Mouse (Mus musculus): ENCODE results near the gene Chpt1. TPM values are rescaled to one million over a fixed set of nuclear protein-coding genes. Genes with fewer than 3 reads are reported as not detected.

The Chpt1 gene
- polyA plus RNA-seq, 1 experiment from 2014 or later: 26.5 TPM

GRCm38 (mm10) chr10:88426896-88427295, 77.0 kb downstream of the Chpt1 start:
- DNase-seq (ENCODE audit: low spot score) (no peak), ATAC-seq (ENCODE audit: insufficient number of reproducible peaks, low FRiP score, low TSS enrichment, low read depth) (no peak)
- H3K4me1 ChIP-seq (ENCODE audit: control insufficient read depth, insufficient read depth, low read length): no peaks in the 10 kb centered on the region
- H3K27me3 ChIP-seq (ENCODE audit: control insufficient read depth, insufficient read depth, low read length): no peaks in the 10 kb centered on the region
- no peak overlapping the region for H3K27ac ChIP-seq (replicated peaks; ENCODE audit: low read depth, low read length)
- no peak overlapping the region for H3K4me2 ChIP-seq (ENCODE audit: low read depth, severe bottlenecking)
- H3K9me3 ChIP-seq (ENCODE audit: control insufficient read depth, low read length): no peaks in the 10 kb centered on the region
- WGBS: 64% methylated on average over 5 of the region's 5 CpGs
- no peak overlapping the region for H3K9ac ChIP-seq (ENCODE audit: low read length)
- no peak overlapping the region for H3K4me3 ChIP-seq (ENCODE audit: low read depth, low read length)
- H3K36me3 ChIP-seq (ENCODE audit: control insufficient read depth, insufficient read depth, low read length): peaks cover 2% of the 10 kb centered on the region; the same call in 1 of the 2 replicates

DNA sequence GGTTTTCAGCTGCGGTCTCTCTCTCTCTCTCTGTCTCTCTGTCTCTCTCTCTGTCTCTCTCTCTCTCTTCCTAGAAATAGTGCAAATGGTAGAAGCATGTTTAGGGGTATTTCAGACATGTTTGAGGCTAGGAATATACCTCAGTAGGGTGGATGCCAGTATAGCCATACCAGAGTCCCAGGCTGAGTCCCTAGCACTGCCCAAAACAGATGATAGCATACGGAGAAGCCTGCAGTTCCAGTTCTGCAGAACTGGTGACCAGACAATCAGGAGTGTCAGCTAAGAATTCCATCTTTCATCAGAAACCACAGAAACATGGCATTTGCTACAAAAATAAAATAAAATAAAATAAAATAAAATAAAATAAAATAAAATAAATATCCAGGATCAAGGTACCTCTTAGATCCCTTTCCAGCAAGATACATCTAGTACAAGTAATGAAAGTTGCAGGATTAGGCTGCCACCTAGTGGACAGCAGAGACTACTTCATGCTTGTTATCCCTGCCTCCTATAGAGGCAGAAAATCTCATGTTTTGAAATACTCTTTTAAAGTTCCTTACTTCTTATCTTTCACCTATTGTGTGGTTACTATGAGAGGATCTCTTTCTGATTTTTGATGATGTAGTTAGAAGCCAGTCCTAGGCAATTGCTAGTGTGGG, 77.6 kb downstream of the Chpt1 start:
- Histone ChIP-seq H3K9me3 (ENCODE audit: control insufficient read depth, low read length) (no peaks in the 10 kb centered on the region), H3K4me3 (ENCODE audit: low read depth, low read length) (no peak overlapping the region), H3K27ac (replicated peaks; ENCODE audit: low read depth, low read length) (no peak overlapping the region), H3K9ac (ENCODE audit: low read length) (no peak overlapping the region), H3K4me2 (ENCODE audit: low read depth, severe bottlenecking) (no peak overlapping the region), H3K36me3 (ENCODE audit: control insufficient read depth, insufficient read depth, low read length) (peaks cover 2% of the 10 kb centered on the region; the same call in 1 of the 2 replicates), H3K27me3 (ENCODE audit: control insufficient read depth, insufficient read depth, low read length) (no peaks in the 10 kb centered on the region), H3K4me1 (ENCODE audit: control insufficient read depth, insufficient read depth, low read length) (no peaks in the 10 kb centered on the region)
- 81% methylated on average over 2 of the region's 2 CpGs for WGBS
- DNase-seq (ENCODE audit: low spot score): peak; percentile 56
- ATAC-seq (ENCODE audit: insufficient number of reproducible peaks, low FRiP score, low TSS enrichment, low read depth): no peak

DNA sequence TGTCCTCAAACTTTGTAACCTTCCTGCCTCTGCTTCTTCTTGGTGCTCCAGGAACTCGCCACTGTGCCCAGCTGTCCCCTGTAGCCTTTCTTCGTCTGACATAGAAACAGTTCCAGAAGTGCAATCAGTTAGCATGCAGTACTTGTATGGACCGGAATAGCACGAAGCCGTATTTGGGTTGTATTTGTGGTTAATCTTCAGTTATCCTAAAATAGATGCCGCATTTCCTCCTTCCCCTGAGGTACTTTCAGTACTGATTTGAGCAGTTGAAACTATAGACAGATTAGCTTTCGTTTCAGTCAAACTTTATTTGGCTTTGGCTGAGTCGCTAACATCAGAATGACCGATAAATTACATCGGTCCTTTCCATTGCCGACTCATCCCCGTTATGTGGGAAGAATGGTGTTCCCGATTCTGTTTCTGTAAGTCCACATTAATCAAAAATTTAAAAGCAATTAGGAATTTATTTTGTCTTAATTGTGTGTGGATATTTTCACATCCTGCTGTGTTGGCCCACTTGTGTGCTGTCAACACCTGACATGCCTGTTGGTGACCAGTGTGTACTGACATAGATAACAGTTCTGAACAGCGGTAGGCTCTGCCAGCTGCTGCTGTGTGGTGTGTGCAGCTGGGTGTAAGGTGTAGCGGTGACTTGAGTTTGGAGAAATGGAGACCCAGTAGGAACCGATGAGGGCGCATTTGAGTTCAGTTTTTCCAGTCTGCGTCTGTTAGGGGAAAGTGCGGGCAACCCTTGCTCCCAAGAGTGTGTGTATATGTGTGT, 83.0 kb downstream of the Chpt1 start:
- DNase-seq (ENCODE audit: low spot score): no peak
- Histone ChIP-seq H3K27me3 (ENCODE audit: control insufficient read depth, insufficient read depth, low read length) (no peaks in the 10 kb centered on the region), H3K27ac (replicated peaks; ENCODE audit: low read depth, low read length) (no peak overlapping the region), H3K4me1 (ENCODE audit: control insufficient read depth, insufficient read depth, low read length) (no peaks in the 10 kb centered on the region), H3K4me3 (ENCODE audit: low read depth, low read length) (no peak overlapping the region), H3K36me3 (ENCODE audit: control insufficient read depth, insufficient read depth, low read length) (no peaks in the 10 kb centered on the region), H3K4me2 (ENCODE audit: low read depth, severe bottlenecking) (no peak overlapping the region), H3K9ac (ENCODE audit: low read length) (no peak overlapping the region), H3K9me3 (ENCODE audit: control insufficient read depth, low read length) (no peaks in the 10 kb centered on the region)
- WGBS: 94% methylated on average over 19 of the region's 19 CpGs
- ATAC-seq (ENCODE audit: insufficient number of reproducible peaks, low FRiP score, low TSS enrichment, low read depth): no peak

- Histone ChIP-seq H3K27ac (replicated peaks; ENCODE audit: low read depth, low read length) (no peak overlapping the region), H3K9me3 (ENCODE audit: control insufficient read depth, low read length) (no peaks in the 10 kb centered on the region), H3K4me1 (ENCODE audit: control insufficient read depth, insufficient read depth, low read length) (no peaks in the 10 kb centered on the region), H3K4me2 (ENCODE audit: low read depth, severe bottlenecking) (no peak overlapping the region), H3K4me3 (ENCODE audit: low read depth, low read length) (no peak overlapping the region), H3K27me3 (ENCODE audit: control insufficient read depth, insufficient read depth, low read length) (no peaks in the 10 kb centered on the region), H3K36me3 (ENCODE audit: control insufficient read depth, insufficient read depth, low read length) (no peaks in the 10 kb centered on the region), H3K9ac (ENCODE audit: low read length) (no peak overlapping the region)
- DNase-seq (ENCODE audit: low spot score) (no peak), ATAC-seq (ENCODE audit: insufficient number of reproducible peaks, low FRiP score, low TSS enrichment, low read depth) (no peak)
- 77% methylated on average over 11 of the region's 11 CpGs for WGBS
Observed at GRCm38 (mm10) chr10:88420141-88420541, 83.7 kb downstream of the Chpt1 start.

DNA sequence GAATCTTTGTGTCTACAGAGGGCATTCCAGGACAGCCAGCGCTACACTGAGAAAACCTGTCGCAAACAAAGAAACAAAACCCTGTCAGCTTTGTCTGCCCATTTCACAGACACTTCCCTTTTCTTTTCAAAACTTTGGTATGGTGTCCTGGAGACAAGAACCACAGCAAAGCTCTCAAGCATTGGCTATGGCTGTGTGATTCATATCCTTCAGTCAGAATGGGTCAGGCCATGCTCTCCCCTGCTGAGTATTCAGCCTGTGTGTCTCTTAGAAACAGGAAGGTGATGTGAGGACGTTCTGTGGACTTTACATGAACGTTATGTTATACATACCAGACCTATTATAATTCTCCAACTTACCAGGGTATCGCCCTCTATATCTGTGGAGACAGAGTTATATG, 86.2 kb downstream of the Chpt1 start:
- H3K9ac ChIP-seq (ENCODE audit: low read length): no peak overlapping the region
- no peaks in the 10 kb centered on the region for H3K9me3 ChIP-seq (ENCODE audit: control insufficient read depth, low read length)
- H3K4me1 ChIP-seq (ENCODE audit: control insufficient read depth, insufficient read depth, low read length): no peaks in the 10 kb centered on the region
- H3K4me3 ChIP-seq (ENCODE audit: low read depth, low read length): no peak overlapping the region
- H3K36me3 ChIP-seq (ENCODE audit: control insufficient read depth, insufficient read depth, low read length): no peaks in the 10 kb centered on the region
- H3K4me2 ChIP-seq (ENCODE audit: low read depth, severe bottlenecking): no peak overlapping the region
- no peak for DNase-seq (ENCODE audit: low spot score)
- no peak overlapping the region for H3K27ac ChIP-seq (replicated peaks; ENCODE audit: low read depth, low read length)
- no peaks in the 10 kb centered on the region for H3K27me3 ChIP-seq (ENCODE audit: control insufficient read depth, insufficient read depth, low read length)
- no peak for ATAC-seq (ENCODE audit: insufficient number of reproducible peaks, low FRiP score, low TSS enrichment, low read depth)
- 92% methylated on average over 5 of the region's 5 CpGs for WGBS

DNA sequence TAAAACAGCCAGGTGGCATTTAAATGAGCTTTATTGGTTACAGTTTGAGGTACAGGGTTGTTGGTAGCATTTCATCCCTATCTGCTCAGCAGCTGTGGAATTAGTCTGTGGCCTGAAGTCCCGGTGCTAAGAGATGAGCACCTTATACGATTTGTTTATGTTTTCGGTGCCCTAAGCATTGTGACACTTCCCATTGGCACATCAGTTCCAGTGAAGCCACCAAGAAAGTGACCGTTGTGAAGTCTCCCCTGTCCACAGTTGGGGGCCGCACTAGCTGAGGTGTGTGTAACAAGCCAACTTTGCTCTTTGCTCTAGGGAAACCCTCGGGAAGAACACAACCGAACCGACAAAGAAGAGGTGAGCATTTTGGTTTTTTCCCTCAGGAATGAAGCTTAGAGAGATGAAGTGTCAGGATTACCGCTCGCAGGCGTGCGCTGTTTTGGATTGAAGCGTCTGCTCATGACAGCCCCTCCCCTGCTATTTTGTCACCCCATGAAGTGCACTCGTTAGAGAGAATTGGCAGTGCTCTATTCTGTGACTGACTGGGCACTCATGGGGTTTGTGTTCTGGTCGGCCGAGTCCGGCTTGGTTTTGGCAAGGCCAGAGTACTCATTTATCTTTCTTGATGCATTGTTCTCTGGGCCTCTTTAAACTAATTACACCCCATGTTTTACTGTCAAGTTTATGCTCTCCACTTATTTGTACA, 91.4 kb downstream of the Chpt1 start:
- 64% methylated on average over 17 of the region's 17 CpGs for WGBS
- Histone ChIP-seq H3K9me3 (ENCODE audit: control insufficient read depth, low read length) (no peaks in the 10 kb centered on the region), H3K27ac (replicated peaks; ENCODE audit: low read depth, low read length) (no peak overlapping the region), H3K4me3 (ENCODE audit: low read depth, low read length) (no peak overlapping the region), H3K36me3 (ENCODE audit: control insufficient read depth, insufficient read depth, low read length) (no peaks in the 10 kb centered on the region), H3K4me2 (ENCODE audit: low read depth, severe bottlenecking) (no peak overlapping the region), H3K27me3 (ENCODE audit: control insufficient read depth, insufficient read depth, low read length) (no peaks in the 10 kb centered on the region), H3K9ac (ENCODE audit: low read length) (no peak overlapping the region), H3K4me1 (ENCODE audit: control insufficient read depth, insufficient read depth, low read length) (no peaks in the 10 kb centered on the region)
- ATAC-seq (ENCODE audit: insufficient number of reproducible peaks, low FRiP score, low TSS enrichment, low read depth) (no peak), DNase-seq (ENCODE audit: low spot score) (no peak)

GRCm38 (mm10) chr10:88409751-88410150, 94.1 kb downstream of the Chpt1 start:
- H3K27ac ChIP-seq (replicated peaks; ENCODE audit: low read depth, low read length): no peak overlapping the region
- ATAC-seq (ENCODE audit: insufficient number of reproducible peaks, low FRiP score, low TSS enrichment, low read depth): no peak
- no peaks in the 10 kb centered on the region for H3K9me3 ChIP-seq (ENCODE audit: control insufficient read depth, low read length)
- no peak for DNase-seq (ENCODE audit: low spot score)
- H3K4me3 ChIP-seq (ENCODE audit: low read depth, low read length): no peak overlapping the region
- no peak overlapping the region for H3K9ac ChIP-seq (ENCODE audit: low read length)
- no peak overlapping the region for H3K4me2 ChIP-seq (ENCODE audit: low read depth, severe bottlenecking)
- H3K27me3 ChIP-seq (ENCODE audit: control insufficient read depth, insufficient read depth, low read length): no peaks in the 10 kb centered on the region
- WGBS: 61% methylated on average over 2 of the region's 2 CpGs
- no peaks in the 10 kb centered on the region for H3K4me1 ChIP-seq (ENCODE audit: control insufficient read depth, insufficient read depth, low read length)
- H3K36me3 ChIP-seq (ENCODE audit: control insufficient read depth, insufficient read depth, low read length): no peaks in the 10 kb centered on the region

- H3K4me1 ChIP-seq (ENCODE audit: control insufficient read depth, insufficient read depth, low read length): no peaks in the 10 kb centered on the region
- no peak for ATAC-seq (ENCODE audit: insufficient number of reproducible peaks, low FRiP score, low TSS enrichment, low read depth)
- no peaks in the 10 kb centered on the region for H3K36me3 ChIP-seq (ENCODE audit: control insufficient read depth, insufficient read depth, low read length)
- no peaks in the 10 kb centered on the region for H3K27me3 ChIP-seq (ENCODE audit: control insufficient read depth, insufficient read depth, low read length)
- H3K27ac ChIP-seq (replicated peaks; ENCODE audit: low read depth, low read length): no peak overlapping the region
- no peaks in the 10 kb centered on the region for H3K9me3 ChIP-seq (ENCODE audit: control insufficient read depth, low read length)
- no peak overlapping the region for H3K4me3 ChIP-seq (ENCODE audit: low read depth, low read length)
- 91% methylated on average over 12 of the region's 12 CpGs for WGBS
- no peak overlapping the region for H3K9ac ChIP-seq (ENCODE audit: low read length)
- DNase-seq (ENCODE audit: low spot score): no peak
- no peak overlapping the region for H3K4me2 ChIP-seq (ENCODE audit: low read depth, severe bottlenecking)
Observed at GRCm38 (mm10) chr10:88407875-88408631, 95.8 kb downstream of the Chpt1 start.
